Mouse (Mus musculus) liver, adult 2 months (tissue): ENCODE measurements around the gene Trim14. TPM values are rescaled to one million over a fixed set of nuclear protein-coding genes. Genes with fewer than 3 reads are reported as not detected.

ENCODE experiments used
- DNase-seq: peaks from one replicate; pipeline ENCODE4 v3.0.0-alpha.2; 2011; ENCODE audit warnings: low read depth, low spot score; ENCODE audit errors: extremely low read depth
- H3K27ac ChIP-seq: fragments of 200-500 bp; replicated peaks from 2 replicates; pipeline ENCODE4 v1.5.1; 2012; ENCODE audit warnings: low read depth, mild to moderate bottlenecking, control low read depth, inconsistent platforms, low read length; ENCODE audit not compliant: insufficient read depth
- H3K27me3 ChIP-seq: fragments of 200-500 bp; 2 replicates; pipeline ENCODE4 v1.6.1; 2012; ENCODE audit warnings: mild to moderate bottlenecking, moderate library complexity, low read length, inconsistent platforms; ENCODE audit not compliant: control insufficient read depth, insufficient read depth
- H3K36me3 ChIP-seq: fragments of 200-500 bp; 2 replicates; pipeline ENCODE4 v1.6.1; 2012; ENCODE audit warnings: low read length, inconsistent platforms; ENCODE audit not compliant: control insufficient read depth, insufficient read depth
- H3K4me1 ChIP-seq: fragments of 200-500 bp; 2 replicates; pipeline ENCODE4 v1.6.1; 2011; ENCODE audit warnings: low read length; ENCODE audit not compliant: control insufficient read depth, insufficient read depth
- H3K4me3 ChIP-seq: fragments of 200-500 bp; 2 replicates; pipeline ENCODE4 v1.5.1; 2011; ENCODE audit warnings: low read depth, mild to moderate bottlenecking, control low read depth, low read length, moderate library complexity; ENCODE audit not compliant: insufficient read depth
- H3K79me2 ChIP-seq: fragments of 200-500 bp; 2 replicates; pipeline ENCODE4 v1.6.1; 2012; ENCODE audit warnings: inconsistent platforms, mild to moderate bottlenecking, low read length, moderate library complexity; ENCODE audit not compliant: control insufficient read depth, insufficient read depth
- H3K9ac ChIP-seq: fragments of 200-500 bp; 2 replicates; pipeline ENCODE4 v1.6.1; 2012; ENCODE audit warnings: low read depth, mild to moderate bottlenecking, control low read depth, inconsistent platforms, low read length
- CTCF ChIP-seq: fragments of 200-500 bp; IDR thresholded peaks from 2 replicates; pipeline ENCODE4 v1.5.1; 2011; ENCODE audit warnings: low read depth, low read length, control low read depth
- POLR2A ChIP-seq: fragments of 200-500 bp; IDR thresholded peaks from 2 replicates; pipeline ENCODE4 v1.6.1; 2011; ENCODE audit warnings: low read length, control low read depth; ENCODE audit not compliant: insufficient read depth; ENCODE audit errors: extremely low read depth
- WGBS: fragments of 180-500 bp; shearing (Covaris S2); methylation state at CpG from one replicate; pipeline ENCODE4 v1.1.7; 2018; 5-methylcytosine and 5-hydroxymethylcytosine counted together
- polyA plus RNA-seq: library from polyadenylated mRNA; depleted of rRNA; stranded (reverse); fragments of >200 nt; gene quantifications from 2 replicates; pipeline ENCODE4 v1.2.3, GENCODE M21; 2012
- total RNA-seq: library from RNA; depleted of rRNA; stranded (reverse); fragments of >200 nt; gene quantifications from 2 replicates; pipeline ENCODE4 v1.2.3, GENCODE M21; 2014

Trim14 gene
- total and polyA plus RNA-seq, 2 experiments: 24.9 to 26.5 TPM

DNA sequence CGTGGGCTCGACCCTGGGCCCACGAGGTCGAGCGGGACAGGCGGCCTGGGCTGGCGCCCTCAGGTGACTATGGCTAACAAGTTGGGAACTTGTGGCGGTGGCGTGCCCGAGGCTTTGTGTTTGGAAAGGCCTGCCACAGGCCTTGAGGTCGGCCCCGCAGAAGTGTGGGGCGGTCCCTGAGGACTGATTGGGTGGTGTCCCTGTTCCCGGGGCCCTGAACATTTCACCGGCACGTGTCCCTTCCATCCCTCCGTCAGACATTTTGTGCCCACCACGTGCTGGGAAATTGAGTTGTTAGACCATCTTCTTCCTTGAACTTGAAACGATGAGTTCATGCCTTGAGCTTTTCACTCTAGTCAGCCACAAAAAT, 83.5 kb downstream of the Trim14 start:
- H3K9ac ChIP-seq: peak overlapping the region; percentile 97
- peak overlapping the region; percentile 90 for H3K27ac ChIP-seq
- TF ChIP-seq POLR2A: no peak
- H3K4me3 ChIP-seq: peak overlapping the region; percentile 99
- H3K27me3 ChIP-seq: no peaks in the 10 kb centered on the region
- no peaks in the 10 kb centered on the region; the same call in 1 of the 2 replicates for H3K36me3 ChIP-seq
- WGBS: 1% methylated on average over 19 of the region's 19 CpGs
- H3K79me2 ChIP-seq: peaks cover 41% of the 10 kb centered on the region
- DNase-seq: peak; percentile 55
- H3K4me1 ChIP-seq: peaks cover 14% of the 10 kb centered on the region

DNA sequence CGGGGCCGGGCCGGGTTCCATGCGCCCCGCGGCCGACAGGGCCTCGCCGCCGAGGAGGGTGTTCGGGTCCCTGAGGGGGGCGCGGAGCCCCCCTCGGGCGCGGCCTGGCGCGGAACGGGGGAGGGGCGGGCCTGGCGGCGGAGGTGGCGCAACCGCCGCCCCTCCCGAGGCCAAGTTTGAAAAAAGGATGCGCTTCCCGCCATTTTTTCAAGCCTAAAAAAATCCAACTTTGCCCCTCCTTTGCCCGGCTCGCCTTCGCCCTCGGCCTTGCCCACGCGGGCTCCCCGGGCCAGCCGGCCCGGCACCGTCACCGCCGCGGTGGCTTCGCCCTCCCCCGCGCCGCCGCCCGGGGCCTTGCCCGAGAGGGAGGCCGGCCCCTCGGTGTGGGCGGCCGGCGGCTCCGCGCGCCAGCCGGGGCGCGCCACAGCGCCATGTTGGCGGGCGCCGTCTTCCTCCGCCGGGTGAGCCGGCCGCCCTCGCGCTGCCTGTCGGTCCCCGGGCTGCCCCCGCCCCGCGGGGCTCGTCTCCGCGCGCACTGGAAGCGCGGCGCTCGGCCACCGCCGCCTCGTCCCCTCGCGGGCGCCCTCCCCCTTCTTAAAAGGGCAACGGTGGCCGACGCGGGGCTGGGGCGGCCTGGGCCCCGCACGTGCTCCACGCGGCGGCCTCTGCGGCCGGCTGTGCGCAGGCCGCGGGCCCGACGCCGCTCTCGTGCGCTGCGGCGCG, 84.0 kb downstream of the Trim14 start:
- 1% methylated on average over 90 of the region's 111 CpGs for WGBS
- Histone ChIP-seq H3K27me3 (no peaks in the 10 kb centered on the region), H3K79me2 (peaks cover 36% of the 10 kb centered on the region; the same call in 1 of the 2 replicates), H3K4me3 (peak overlapping the region; percentile 99), H3K27ac (peak overlapping the region; percentile 90), H3K4me1 (peaks cover 14% of the 10 kb centered on the region), H3K36me3 (no peaks in the 10 kb centered on the region), H3K9ac (peak overlapping the region; percentile 97)
- TF ChIP-seq POLR2A: no peak
- peak; percentile 57 for DNase-seq

- Histone ChIP-seq H3K36me3 (no peaks in the 10 kb centered on the region), H3K27me3 (no peaks in the 10 kb centered on the region), H3K27ac (peak overlapping the region; percentile 90), H3K4me3 (peak overlapping the region; percentile 99), H3K79me2 (peaks cover 30% of the 10 kb centered on the region; the same call in 1 of the 2 replicates), H3K9ac (peak overlapping the region; percentile 97), H3K4me1 (peaks cover 14% of the 10 kb centered on the region)
- no peak for TF ChIP-seq CTCF
- TF ChIP-seq POLR2A: peak; percentile 35; the same call in 1 of the 2 replicates
- 1% methylated on average over 68 of the region's 70 CpGs for WGBS
- DNase-seq: peak; percentile 33
Observed at GRCm38 (mm10) chr4:46451240-46451757, 84.6 kb downstream of the Trim14 start.

GRCm38 (mm10) chr4:46450519-46451131, 85.3 kb downstream of the Trim14 start, which contains the start of gene Anp32b:
TSS of gene Anp32b (plus strand) at chr4:46450902.
- peaks cover 14% of the 10 kb centered on the region for H3K4me1 ChIP-seq
- no peaks in the 10 kb centered on the region for H3K27me3 ChIP-seq
- H3K4me3 ChIP-seq: peak within 1 kb of the TSS; percentile 99
- H3K79me2 ChIP-seq: peaks cover 24% of the 10 kb centered on the region; the same call in 1 of the 2 replicates
- TF ChIP-seq CTCF (peak; percentile 65), POLR2A (0 out of 2 replicates have a peak, but pooled peaks have one; percentile 40)
- DNase-seq: peak; percentile 59
- H3K36me3 ChIP-seq: no peaks in the 10 kb centered on the region
- peak within 1 kb of the TSS; percentile 97 for H3K9ac ChIP-seq
- peak within 1 kb of the TSS; percentile 90 for H3K27ac ChIP-seq
- under 1% methylated on average over 65 of the region's 66 CpGs for WGBS

DNA sequence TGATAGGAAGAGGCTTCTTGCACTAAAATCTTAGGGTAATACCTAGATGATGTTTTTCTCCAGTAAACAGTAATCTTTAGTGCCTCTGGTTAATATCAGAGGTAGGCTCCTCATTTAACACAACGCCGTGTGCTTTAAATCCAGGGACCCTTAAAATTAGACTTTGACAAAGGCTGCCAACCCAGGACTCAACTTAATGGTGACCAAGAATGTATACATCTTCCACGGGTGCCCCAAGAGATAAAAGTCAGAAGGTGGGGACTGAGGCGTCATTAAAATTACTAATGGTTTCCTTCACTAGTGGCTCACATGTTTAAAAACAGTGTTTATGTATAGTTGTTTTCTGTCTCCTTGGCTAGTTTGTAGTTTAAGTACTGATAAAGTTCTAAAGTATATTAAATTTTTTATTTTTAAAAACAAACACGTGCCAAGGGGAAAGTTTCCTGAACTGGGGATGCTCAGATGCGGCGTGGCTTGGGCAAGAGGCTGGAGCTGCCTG, 85.9 kb downstream of the Trim14 start:
- no peak for TF ChIP-seq CTCF
- no peak for TF ChIP-seq POLR2A
- Histone ChIP-seq H3K79me2 (peaks cover 19% of the 10 kb centered on the region; the same call in 1 of the 2 replicates), H3K27me3 (no peaks in the 10 kb centered on the region), H3K9ac (peak overlapping the region; percentile 49), H3K4me1 (peaks cover 11% of the 10 kb centered on the region), H3K36me3 (no peaks in the 10 kb centered on the region), H3K27ac (no peak overlapping the region), H3K4me3 (peak overlapping the region; percentile 99; the same call in 1 of the 2 replicates)
- no peak for DNase-seq
- 53% methylated on average over 7 of the region's 7 CpGs for WGBS

- Histone ChIP-seq H3K36me3 (no peaks in the 10 kb centered on the region), H3K27ac (no peak overlapping the region), H3K27me3 (no peaks in the 10 kb centered on the region), H3K79me2 (peaks cover 15% of the 10 kb centered on the region; the same call in 1 of the 2 replicates), H3K4me3 (no peak overlapping the region), H3K4me1 (peaks cover 11% of the 10 kb centered on the region), H3K9ac (no peak overlapping the region)
- no peak for TF ChIP-seq CTCF
- no peak for TF ChIP-seq POLR2A
- WGBS: 83% methylated on average over 6 of the region's 6 CpGs
- DNase-seq: no peak
Observed at GRCm38 (mm10) chr4:46448886-46449285, 87.1 kb downstream of the Trim14 start.
